Mouse (Mus musculus): ENCODE data around the gene Runx1. TPM values are rescaled to one million over a fixed set of nuclear protein-coding genes. Genes with fewer than 3 reads are reported as not detected.

Gene Runx1
- polyA plus RNA-seq, 1 experiment, result 38.8 TPM

DNA sequence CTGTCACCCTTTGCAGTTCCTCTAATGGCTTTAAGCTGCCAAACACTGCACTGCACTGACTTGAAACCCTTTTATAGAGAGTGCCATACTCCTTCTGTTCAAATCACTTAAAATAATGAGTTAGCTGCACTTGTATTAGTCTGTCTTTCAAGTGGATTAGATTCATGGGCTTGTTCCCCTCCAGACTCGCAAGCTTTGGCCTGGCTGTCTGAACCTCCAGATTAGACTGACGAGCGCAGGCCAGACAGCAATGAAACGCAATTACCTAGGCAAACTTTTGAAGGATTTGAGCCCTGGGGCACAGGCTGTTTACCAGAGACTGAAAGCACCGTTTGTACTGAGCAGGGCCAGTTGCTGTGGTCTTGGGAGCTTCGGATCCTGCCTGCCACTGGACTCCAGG is 198.7 kb downstream of the Runx1 start:
- Histone ChIP-seq H3K27me3 (ENCODE audit: control insufficient read depth, insufficient read depth, insufficient read length) (no peaks in the 10 kb centered on the region), H3K36me3 (ENCODE audit: control insufficient read depth, insufficient read depth) (peaks cover 59% of the 10 kb centered on the region), H3K4me2 (ENCODE audit: low read depth) (no peak overlapping the region), H3K79me2 (ENCODE audit: control insufficient read depth, insufficient read depth) (peaks cover 48% of the 10 kb centered on the region), H3K4me3 (no peak overlapping the region), H3ac (ENCODE audit: control insufficient read depth, insufficient read length) (no peak overlapping the region)
- TF ChIP-seq SRF (IDR thresholded peaks at IDR 0.05; ENCODE audit: control insufficient read depth, insufficient read length, low read depth) (no peak), MAX (IDR thresholded peaks at IDR 0.05; ENCODE audit: low read depth) (no peak), MYOD1 (IDR thresholded peaks at IDR 0.05; ENCODE audit: control insufficient read depth in 1 of 3, insufficient read length in 2 of 3, low read depth in 2 of 3) (no peak), POLR2AphosphoS2 (IDR thresholded peaks at IDR 0.05; ENCODE audit: insufficient read length, low read depth) (no peak), TCF3 (IDR thresholded peaks at IDR 0.05; ENCODE audit: insufficient read length, low read depth) (no peak), E2F4 (IDR thresholded peaks at IDR 0.05; ENCODE audit: insufficient read depth) (no peak), TCF12 (IDR thresholded peaks at IDR 0.05; ENCODE audit: insufficient read depth, poor library complexity, severe bottlenecking) (no peak), CEBPB (IDR thresholded peaks at IDR 0.05; ENCODE audit: insufficient read depth, poor library complexity, severe bottlenecking) (no peak), USF1 (IDR thresholded peaks at IDR 0.05; ENCODE audit: low read depth) (no peak), MYOG (IDR thresholded peaks at IDR 0.05; ENCODE audit: control insufficient read depth in 1 of 3, insufficient read depth in 1 of 3, insufficient read length in 2 of 3, low read depth in 2 of 3) (no peak), REST (IDR thresholded peaks at IDR 0.05; ENCODE audit: insufficient read depth, insufficient read length) (no peak), POLR2A (IDR thresholded peaks at IDR 0.05; ENCODE audit: insufficient read length, low read depth) (no peak)

GRCm38 (mm10) chr16:92623953-92624352 is 202.0 kb downstream of the Runx1 start:
- Histone ChIP-seq H3K4me2 (ENCODE audit: low read depth) (peak overlapping the region; percentile 55), H3K4me3 (no peak overlapping the region), H3ac (ENCODE audit: control insufficient read depth, insufficient read length) (no peak overlapping the region), H3K79me2 (ENCODE audit: control insufficient read depth, insufficient read depth) (peaks cover 37% of the 10 kb centered on the region), H3K36me3 (ENCODE audit: control insufficient read depth, insufficient read depth) (peaks cover 44% of the 10 kb centered on the region), H3K27me3 (ENCODE audit: control insufficient read depth, insufficient read depth, insufficient read length) (no peaks in the 10 kb centered on the region)
- TF ChIP-seq MAX (IDR thresholded peaks at IDR 0.05; ENCODE audit: low read depth) (no peak), POLR2AphosphoS2 (IDR thresholded peaks at IDR 0.05; ENCODE audit: insufficient read length, low read depth) (peak; percentile 72), MYOD1 (IDR thresholded peaks at IDR 0.05; ENCODE audit: control insufficient read depth in 1 of 3, insufficient read length in 2 of 3, low read depth in 2 of 3) (peak in 2 of 3 experiments; percentile 0 to 18), REST (IDR thresholded peaks at IDR 0.05; ENCODE audit: insufficient read depth, insufficient read length) (no peak), POLR2A (IDR thresholded peaks at IDR 0.05; ENCODE audit: insufficient read length, low read depth) (peak; percentile 43), TCF3 (IDR thresholded peaks at IDR 0.05; ENCODE audit: insufficient read length, low read depth) (no peak), MYOG (IDR thresholded peaks at IDR 0.05; ENCODE audit: control insufficient read depth in 1 of 3, insufficient read depth in 1 of 3, insufficient read length in 2 of 3, low read depth in 2 of 3) (peak in 1 of 3 experiments; percentile 66), E2F4 (IDR thresholded peaks at IDR 0.05; ENCODE audit: insufficient read depth) (no peak), SRF (IDR thresholded peaks at IDR 0.05; ENCODE audit: control insufficient read depth, insufficient read length, low read depth) (no peak), USF1 (IDR thresholded peaks at IDR 0.05; ENCODE audit: low read depth) (no peak), TCF12 (IDR thresholded peaks at IDR 0.05; ENCODE audit: insufficient read depth, poor library complexity, severe bottlenecking) (no peak), CEBPB (IDR thresholded peaks at IDR 0.05; ENCODE audit: insufficient read depth, poor library complexity, severe bottlenecking) (no peak)

DNA sequence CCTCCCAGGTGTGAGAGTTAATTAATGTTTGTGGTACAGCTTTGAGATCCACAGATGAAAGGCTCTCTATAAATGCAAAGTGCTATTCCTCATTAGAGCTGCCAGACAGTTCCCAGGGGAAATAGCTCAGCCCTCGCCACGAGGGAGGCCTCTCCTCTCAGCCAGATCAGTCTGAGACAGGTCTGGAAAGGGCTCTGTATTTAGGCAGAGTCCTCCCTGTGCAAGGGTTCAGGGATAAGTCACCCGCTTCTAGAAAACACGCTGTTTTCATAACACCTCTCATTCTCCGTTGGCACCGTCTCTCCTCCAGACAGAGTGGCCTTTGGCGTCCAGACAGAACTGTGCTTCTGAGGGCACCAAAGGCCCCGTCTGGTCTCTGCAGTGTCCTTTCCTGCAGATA is 204.1 kb downstream of the Runx1 start:
- peak overlapping the region; percentile 73 for H3K4me2 ChIP-seq (ENCODE audit: low read depth)
- TF ChIP-seq MYOG (IDR thresholded peaks at IDR 0.05; ENCODE audit: control insufficient read depth in 1 of 3, insufficient read depth in 1 of 3, insufficient read length in 2 of 3, low read depth in 2 of 3), result no peak
- TF ChIP-seq POLR2AphosphoS2 (IDR thresholded peaks at IDR 0.05; ENCODE audit: insufficient read length, low read depth), result peak; percentile 51
- H3K36me3 ChIP-seq (ENCODE audit: control insufficient read depth, insufficient read depth), result peaks cover 50% of the 10 kb centered on the region
- H3K79me2 ChIP-seq (ENCODE audit: control insufficient read depth, insufficient read depth), result peaks cover 49% of the 10 kb centered on the region
- no peak overlapping the region for H3K4me3 ChIP-seq
- H3K27me3 ChIP-seq (ENCODE audit: control insufficient read depth, insufficient read depth, insufficient read length), result no peaks in the 10 kb centered on the region
- H3ac ChIP-seq (ENCODE audit: control insufficient read depth, insufficient read length), result no peak overlapping the region

- H3K36me3 ChIP-seq (ENCODE audit: control insufficient read depth, insufficient read depth), result peaks cover 50% of the 10 kb centered on the region
- peak overlapping the region; percentile 73 for H3K4me2 ChIP-seq (ENCODE audit: low read depth)
- H3K27me3 ChIP-seq (ENCODE audit: control insufficient read depth, insufficient read depth, insufficient read length), result no peaks in the 10 kb centered on the region
These were observed 205.0 kb downstream of the Runx1 start for GRCm38 (mm10) chr16:92620841-92621518.

DNA sequence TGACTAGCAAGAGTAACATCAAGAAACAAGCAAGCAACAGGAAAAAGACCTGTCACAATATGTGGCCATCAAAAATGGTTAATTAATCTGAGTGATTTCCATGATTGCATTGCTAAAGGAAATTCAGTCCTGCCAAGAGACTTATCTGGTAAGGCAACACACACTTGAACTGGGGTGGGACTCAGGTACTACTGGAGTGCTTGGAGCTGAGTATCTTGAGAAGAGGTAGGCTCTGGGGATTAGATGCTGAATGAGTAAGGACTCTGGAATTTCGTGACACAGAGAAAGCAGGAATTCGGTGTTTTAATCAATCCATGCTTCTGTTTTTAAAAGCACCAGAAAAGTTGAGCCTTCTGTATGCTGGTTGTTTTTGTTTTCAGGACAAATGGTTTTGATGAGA is 209.1 kb downstream of the Runx1 start:
- no peak overlapping the region for H3K4me2 ChIP-seq (ENCODE audit: low read depth)
- peaks cover 52% of the 10 kb centered on the region for H3K36me3 ChIP-seq (ENCODE audit: control insufficient read depth, insufficient read depth)
- H3K79me2 ChIP-seq (ENCODE audit: control insufficient read depth, insufficient read depth), result peaks cover 57% of the 10 kb centered on the region
- no peak overlapping the region for H3K4me3 ChIP-seq
- H3K27me3 ChIP-seq (ENCODE audit: control insufficient read depth, insufficient read depth, insufficient read length), result no peaks in the 10 kb centered on the region
- TF ChIP-seq TCF3 (IDR thresholded peaks at IDR 0.05; ENCODE audit: insufficient read length, low read depth) (no peak), CEBPB (IDR thresholded peaks at IDR 0.05; ENCODE audit: insufficient read depth, poor library complexity, severe bottlenecking) (no peak), MYOG (IDR thresholded peaks at IDR 0.05; ENCODE audit: control insufficient read depth in 1 of 3, insufficient read depth in 1 of 3, insufficient read length in 2 of 3, low read depth in 2 of 3) (no peak), SRF (IDR thresholded peaks at IDR 0.05; ENCODE audit: control insufficient read depth, insufficient read length, low read depth) (no peak), TCF12 (IDR thresholded peaks at IDR 0.05; ENCODE audit: insufficient read depth, poor library complexity, severe bottlenecking) (no peak), POLR2AphosphoS2 (IDR thresholded peaks at IDR 0.05; ENCODE audit: insufficient read length, low read depth) (no peak), MYOD1 (IDR thresholded peaks at IDR 0.05; ENCODE audit: control insufficient read depth in 1 of 3, insufficient read length in 2 of 3, low read depth in 2 of 3) (no peak), POLR2A (IDR thresholded peaks at IDR 0.05; ENCODE audit: insufficient read length, low read depth) (no peak), REST (IDR thresholded peaks at IDR 0.05; ENCODE audit: insufficient read depth, insufficient read length) (no peak), E2F4 (IDR thresholded peaks at IDR 0.05; ENCODE audit: insufficient read depth) (no peak), MAX (IDR thresholded peaks at IDR 0.05; ENCODE audit: low read depth) (no peak), USF1 (IDR thresholded peaks at IDR 0.05; ENCODE audit: low read depth) (no peak)
- no peak overlapping the region for H3ac ChIP-seq (ENCODE audit: control insufficient read depth, insufficient read length)

More at GRCm38 (mm10) chr16:92620841-92621518, 205.0 kb downstream of the Runx1 start:
- no peak overlapping the region for H3ac ChIP-seq (ENCODE audit: control insufficient read depth, insufficient read length)
- no peak overlapping the region for H3K4me3 ChIP-seq
- peaks cover 54% of the 10 kb centered on the region for H3K79me2 ChIP-seq (ENCODE audit: control insufficient read depth, insufficient read depth)
- TF ChIP-seq POLR2AphosphoS2 (IDR thresholded peaks at IDR 0.05; ENCODE audit: insufficient read length, low read depth) (peak; percentile 33), REST (IDR thresholded peaks at IDR 0.05; ENCODE audit: insufficient read depth, insufficient read length) (no peak), POLR2A (IDR thresholded peaks at IDR 0.05; ENCODE audit: insufficient read length, low read depth) (peak; percentile 39), CEBPB (IDR thresholded peaks at IDR 0.05; ENCODE audit: insufficient read depth, poor library complexity, severe bottlenecking) (peak; percentile 79), MYOD1 (IDR thresholded peaks at IDR 0.05; ENCODE audit: control insufficient read depth in 1 of 3, insufficient read length in 2 of 3, low read depth in 2 of 3) (peak in 1 of 3 experiments; percentile 5)

Measured in myocyte (in vitro differentiated cells).